Mouse (Mus musculus) frontal cortex, adult (tissue): Measurements from ENCODE around the gene Rspry1.
A peak's percentile ranks its signal among the peaks of the same experiment; 100 is the strongest.

Source experiments
- ATAC-seq: cut with Nextera tagmentation; 2 replicates; pipeline ENCODE4 v1.9.2; 2017; ENCODE audit warnings: mild to moderate bottlenecking, moderate library complexity, mixed read lengths; ENCODE audit not compliant: low TSS enrichment

The Rspry1 gene

DNA sequence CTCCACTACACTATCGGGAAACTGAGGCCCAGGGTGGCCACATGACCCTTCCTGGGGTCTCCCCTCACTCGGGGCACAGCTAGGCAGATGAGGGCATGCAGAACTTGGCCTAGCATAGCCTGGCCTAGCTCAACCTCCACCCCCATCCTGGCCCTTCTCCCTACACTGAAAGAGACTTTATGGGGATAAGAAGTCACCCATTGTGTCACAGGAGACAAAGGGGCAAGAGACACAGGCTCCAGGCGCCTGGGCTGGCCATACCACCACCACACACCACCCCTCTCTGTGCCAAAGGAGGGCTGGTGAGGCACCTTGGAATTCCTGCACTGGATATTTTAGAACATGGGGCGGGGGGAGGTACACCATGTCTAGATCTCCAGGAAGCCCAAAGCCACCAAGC, 82.5 kb downstream of the Rspry1 start:
- ATAC-seq = peak; percentile 56; the same call in 1 of the 2 replicates

DNA sequence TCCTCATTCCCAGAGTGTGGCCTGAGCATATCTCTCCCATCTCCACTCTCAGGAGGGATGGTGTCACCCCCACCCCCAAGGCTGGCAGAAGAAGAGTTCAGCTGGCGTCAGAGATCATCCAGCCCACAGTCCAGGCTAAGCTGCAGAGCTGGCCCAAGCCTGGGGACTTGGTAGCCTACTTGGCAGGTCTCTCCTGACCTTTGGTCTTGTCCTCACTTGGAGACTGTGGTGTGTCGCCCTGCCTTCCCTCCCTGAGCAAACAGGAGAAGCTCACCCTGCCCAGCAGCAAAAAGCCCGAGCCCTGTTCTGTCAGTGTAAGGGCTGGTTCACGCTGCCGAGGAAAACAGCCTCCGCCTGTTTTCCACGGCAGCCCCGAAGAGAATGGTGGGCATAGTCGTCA, 84.2 kb downstream of the Rspry1 start:
- no peak for ATAC-seq

DNA sequence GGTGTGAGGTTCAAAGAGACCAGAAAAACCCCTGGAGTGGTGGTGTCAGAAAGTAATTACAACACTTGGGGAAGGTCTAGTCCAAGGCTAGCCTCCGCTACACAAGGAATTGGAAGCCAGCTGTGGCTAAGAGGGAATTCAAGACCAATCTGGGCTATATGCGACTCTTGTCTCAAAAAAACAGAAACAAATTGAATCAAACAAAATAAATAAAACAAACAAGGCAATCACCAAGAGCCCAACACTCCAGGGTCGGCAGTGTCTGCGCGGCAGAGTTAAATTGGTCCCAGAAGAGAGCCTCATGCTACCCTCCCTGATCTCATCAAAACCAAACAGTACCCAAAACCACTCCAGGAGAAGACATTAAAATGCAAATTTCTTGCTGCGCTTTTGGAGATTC, 93.0 kb downstream of the Rspry1 start:
- no peak for ATAC-seq

DNA sequence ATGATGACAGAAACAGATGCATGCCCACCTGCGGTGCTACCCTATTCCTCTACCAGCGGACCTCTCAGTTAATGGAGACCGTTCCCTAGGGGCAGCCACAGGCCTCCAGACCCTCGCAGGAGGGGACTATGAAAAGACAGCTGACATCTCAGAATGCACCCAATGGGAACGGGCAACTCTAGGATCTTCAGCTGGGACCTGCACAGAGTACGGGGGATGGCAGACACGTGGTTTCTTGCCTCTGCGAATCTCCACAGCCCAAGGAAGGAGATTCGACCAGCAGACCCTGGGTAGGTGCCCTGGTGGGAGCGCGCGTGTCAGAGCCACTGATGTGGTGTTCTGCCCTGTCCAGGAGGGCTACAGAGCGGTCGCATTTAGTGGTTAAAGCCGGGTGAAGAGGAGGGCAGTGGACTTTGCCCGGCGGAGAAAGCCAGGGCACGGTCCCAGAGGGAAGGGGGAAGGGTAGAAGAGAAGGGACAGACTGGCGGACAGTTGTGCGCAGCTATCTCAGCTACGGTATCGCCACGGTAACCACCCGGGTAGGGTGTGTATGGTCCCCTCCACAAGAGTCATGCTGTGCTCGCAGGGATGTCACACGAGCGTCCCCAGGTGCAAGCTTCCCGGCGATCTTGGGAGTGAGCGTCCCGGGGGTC, 93.7 kb downstream of the Rspry1 start:
- ATAC-seq = no peak

DNA sequence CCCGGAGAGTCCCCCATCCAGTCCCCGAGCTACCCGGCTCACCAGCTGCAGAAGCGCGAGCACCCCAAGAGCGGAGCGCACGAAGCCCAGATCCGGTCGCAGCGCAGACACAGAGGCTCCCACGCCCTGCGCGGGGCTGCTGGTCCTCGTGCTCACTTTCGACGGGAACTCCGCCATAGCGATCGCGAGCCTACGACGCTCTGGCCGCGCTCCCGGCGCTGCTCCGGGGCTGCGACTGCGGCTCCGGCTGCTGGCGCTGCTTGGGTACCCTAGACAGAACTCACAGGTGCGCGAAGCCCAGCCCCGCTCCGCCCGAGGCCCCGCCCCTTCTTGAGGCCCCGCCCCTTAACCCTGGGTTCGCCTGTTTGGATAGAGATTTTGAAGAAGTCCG, 94.3 kb downstream of the Rspry1 start, which contains the start of gene Pllp:
Pllp (minus strand) TSS at position 285 of the 391 bp plus-strand sequence.
- peak; percentile 31; the same call in 1 of the 2 replicates for ATAC-seq

DNA sequence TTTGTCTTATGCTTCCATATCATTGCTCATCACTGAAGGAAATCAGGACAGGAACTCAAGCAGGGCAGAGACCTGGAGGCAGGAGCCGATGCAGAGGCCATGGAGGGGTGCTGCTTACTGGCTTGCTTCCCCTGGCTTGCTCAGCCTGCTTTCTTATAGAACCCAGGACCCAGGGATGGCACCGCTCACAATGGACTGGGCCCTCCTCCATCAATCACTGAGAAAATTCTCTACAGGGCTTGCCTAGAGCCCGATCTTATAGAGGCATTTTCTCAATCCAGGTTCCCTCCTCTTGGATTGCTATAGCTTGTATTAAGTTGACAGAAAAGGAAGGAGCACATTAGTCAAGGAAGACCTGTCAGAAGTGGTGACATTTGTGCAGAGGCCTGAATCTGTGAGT, 94.8 kb downstream of the Rspry1 start:
- ATAC-seq = no peak

DNA sequence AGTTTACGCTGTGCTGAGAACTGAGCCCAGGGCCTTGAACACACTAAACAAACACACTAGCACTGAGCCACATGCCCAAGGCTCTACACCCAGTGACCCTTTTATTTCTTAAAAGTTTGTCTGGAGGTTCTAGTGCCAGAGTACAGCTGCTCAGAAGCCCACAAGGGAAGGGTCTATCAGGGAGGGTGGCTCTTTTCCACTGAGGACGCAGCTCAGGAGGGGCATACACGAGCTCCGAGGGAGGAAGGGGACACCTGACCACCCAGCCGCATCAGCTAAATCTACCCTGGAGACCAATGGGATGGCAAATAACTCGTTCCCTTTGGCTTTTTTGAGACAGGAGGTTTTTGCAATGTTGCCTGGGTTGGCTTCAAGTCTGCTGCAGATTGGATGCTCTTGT, 96.2 kb downstream of the Rspry1 start:
- ATAC-seq = no peak

DNA sequence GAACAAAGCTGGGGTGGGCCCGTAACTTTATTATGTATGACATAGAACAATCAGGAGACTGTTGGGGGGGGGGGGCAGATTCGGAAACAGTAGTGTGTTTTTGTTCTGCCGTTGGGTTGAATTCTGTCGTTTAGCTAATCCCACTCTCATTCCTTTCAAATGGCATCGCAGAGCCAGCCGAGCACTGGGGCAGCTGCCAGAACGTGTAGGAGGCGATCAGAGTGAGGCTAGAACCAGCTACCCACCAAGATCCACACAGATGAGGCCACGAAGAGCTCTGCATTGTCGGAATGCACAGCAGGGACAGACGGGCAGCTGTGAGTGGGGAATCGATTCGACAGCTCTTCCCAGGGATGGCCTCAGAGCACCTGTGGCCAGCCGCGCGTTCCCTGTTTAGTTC, 97.6 kb downstream of the Rspry1 start:
- peak; percentile 38 for ATAC-seq

DNA sequence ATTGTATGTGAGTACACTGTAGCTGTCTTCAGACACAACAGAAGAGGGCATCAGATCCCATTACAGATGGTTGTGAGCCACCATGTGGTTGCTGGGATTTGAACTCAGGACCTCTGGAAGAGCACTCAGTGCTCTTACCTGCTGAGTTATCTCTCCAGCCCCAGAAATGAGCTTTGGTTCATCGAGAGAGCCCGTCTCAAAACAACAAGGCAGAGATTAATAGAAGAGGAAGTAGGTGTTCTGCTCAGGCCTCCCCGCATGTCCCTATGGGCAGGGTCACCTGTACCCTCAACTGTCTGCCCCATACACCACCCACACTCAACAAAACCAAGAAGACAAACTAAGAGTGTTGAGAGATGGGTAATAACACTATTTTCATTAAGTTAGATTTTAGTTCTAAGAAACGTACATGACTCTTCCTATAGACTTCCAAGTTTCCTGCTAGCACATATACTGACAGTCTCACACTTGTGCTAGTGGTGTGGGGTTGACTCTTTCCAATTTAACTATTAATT, 98.7 kb downstream of the Rspry1 start:
- ATAC-seq = no peak

DNA sequence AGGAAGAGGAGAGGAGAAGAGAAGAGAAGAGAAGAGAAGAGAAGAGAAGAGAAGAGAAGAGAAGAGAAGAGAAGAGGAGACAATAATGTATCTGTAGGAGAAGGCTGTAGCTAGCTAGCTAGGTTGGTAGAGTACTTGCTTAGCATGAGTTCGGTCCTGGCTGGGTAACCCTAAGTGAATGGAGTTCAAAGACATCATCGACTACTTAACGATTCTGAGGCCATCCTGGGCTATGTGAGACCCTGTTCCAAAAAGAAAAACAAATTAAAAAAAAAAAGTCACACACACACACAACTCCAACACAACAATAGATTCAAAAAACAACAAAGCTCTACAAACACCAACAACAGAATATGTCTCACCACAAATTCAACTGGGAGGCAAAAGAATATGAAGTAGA, 100.4 kb downstream of the Rspry1 start:
- ATAC-seq = no peak

DNA sequence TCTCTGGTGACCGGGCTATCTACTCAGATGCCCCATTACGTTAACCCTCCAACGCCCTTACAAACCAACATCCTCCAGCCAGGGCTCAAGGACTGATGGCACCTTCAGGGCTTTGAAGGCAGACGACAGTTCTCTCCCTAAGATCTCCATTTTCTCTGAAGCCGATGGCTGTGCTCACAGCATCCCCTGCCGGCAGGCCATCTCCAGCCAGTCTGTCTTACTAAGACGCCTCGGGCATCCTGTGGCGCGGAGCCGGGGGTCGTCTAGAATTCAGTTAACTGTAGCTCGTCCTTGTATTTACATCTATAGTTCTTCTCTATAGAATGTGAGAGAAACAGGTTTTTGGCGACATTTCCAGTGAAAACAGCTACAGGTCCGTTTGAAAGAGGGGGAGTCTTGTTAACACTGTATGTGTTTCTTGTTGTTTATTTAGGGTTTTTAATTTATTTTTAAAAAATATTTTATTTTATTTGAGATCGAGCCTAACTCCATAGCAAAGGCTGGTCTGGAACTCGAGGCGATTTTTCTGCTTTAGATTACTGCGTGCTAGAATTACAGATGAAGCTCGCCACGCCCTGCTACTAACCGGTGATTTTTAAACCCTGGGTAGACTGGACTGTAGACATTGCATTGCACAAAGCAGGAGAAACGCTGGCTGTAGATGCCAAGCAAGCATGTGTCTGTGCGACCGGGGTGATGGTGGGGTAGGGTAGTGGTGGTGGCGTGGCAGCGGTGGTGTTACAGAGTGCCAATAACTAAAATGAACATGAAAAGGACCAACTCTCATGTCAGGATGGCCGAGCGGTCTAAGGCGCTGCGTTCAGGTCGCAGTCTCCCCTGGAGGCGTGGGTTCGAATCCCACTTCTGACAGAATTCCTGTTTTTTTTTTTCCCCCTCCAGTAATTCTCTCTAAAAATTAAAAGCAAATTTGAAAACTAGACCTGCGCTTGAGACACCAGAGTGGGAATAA, 101.4 kb downstream of the Rspry1 start:
- ATAC-seq = peak; percentile 62

DNA sequence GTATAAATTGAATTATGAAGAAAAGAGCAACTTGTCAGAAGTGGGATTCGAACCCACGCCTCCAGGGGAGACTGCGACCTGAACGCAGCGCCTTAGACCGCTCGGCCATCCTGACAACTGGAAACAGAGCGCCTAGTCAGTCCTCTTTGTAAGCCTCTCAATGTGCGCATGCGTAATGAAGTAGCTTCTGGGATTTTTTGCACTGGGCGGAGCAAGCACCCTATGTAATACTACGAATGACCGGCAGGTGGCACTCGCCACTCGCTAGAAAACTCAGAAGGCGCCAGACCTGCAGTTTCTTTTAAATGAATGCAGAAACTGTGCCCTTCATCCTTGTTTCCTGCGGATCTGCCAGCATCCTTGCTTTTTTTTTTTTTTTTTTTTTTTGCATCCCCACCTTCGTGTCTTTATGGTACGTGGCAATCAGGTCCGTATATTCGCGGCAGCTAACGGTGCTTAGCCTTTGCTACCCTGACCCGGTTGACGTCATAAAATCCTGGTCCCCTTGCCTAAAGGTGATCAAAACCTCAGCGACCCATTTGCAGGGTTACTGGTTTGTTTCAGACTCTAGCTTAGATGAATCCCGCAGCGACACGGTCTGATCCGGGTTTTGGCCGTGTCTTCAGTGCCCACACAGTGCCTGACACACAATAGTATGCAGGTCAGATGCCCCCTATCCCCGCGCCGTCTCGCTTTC, 102.4 kb downstream of the Rspry1 start:
- ATAC-seq = peak; percentile 53

DNA sequence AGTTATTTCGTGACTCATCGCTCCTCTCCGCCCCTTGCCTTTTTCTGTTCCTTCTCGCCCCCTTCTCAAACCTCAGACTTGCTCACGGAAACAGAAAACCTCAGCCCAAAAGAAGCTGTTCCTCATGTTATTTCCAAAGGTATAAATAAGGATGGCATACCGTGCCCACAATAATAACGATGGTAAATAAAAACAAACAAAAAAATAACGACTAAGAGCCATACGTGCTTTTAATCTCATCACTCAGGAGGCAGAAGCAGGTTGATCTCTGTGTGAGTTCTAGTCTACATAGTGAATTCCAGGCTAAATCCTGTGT, 102.9 kb downstream of the Rspry1 start:
- ATAC-seq = no peak; the same call in 1 of the 2 replicates

DNA sequence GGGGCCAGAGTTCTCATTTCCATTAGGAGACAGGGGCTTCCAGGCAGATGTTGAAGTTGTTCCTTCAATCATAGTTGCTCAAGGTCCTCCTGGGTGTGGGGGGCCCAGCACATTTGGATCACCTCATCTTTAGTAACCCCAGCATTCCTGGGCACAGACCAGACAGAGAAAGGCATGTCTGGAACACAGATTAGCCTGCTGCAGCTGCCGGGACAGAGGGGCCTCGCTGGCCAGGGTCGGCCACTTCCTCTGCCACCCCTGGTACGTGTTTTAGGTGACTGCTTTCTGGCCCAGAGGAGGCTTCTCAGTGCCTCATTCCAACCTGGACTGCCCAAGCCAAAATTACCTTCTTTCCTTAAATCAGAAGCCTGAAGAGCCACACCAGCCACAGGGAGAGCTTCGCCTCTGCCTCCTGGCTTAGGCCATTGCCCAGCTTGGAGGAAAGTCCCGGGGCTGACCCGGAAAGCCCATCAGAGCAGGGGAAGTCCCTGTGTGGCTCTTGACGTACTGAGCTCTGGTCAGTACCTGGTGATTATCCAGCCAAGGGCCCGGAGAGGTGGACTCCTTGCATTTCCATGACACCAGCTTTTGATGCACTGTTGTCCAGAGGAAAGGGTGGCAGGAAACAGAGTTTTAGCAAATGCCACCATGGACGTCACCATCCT, 104.0 kb downstream of the Rspry1 start:
- no peak for ATAC-seq

DNA sequence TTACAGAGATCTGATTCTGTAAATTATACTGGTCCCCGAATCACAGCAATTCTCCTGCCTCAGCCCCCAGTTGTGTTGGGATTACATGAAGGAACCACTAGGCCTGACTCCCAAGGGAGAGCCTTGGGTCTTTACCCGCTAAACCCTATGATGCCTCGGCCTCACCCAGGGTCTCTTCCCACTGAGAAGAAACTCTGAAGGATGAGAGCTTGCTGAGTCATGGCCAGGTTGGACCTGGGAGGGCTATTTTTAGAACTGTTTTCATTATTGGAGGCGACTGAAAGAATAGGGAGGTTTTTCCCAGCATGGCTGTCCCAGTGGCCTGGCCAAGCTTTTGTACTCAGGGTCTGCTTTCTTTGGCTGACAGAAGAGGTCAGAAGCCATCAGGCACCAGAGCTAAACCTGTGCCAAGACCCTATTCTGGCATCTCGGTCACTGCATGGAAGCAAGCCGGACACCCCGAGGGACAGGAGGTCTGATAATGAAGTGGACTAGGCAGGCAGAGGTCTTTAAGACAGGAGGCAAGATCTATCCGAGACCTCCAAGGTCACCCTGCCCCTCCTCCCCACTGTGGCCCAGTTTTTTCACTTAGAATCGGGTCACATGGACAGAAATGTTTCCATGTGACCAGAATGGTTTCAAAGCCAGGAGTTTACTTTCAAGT, 105.1 kb downstream of the Rspry1 start:
- ATAC-seq = no peak
